Mouse (Mus musculus) right cerebral cortex, postnatal 36 days (tissue): ENCODE data around the gene Tbx10.
"Not testable (repeated sequence)": the region's sequence is repeated elsewhere in the genome, so short reads cannot be mapped to it uniquely, and the experiment has no call there.

Experiments
- DNase-seq, 2 experiments: peaks; one replicate each; pipeline ENCODE4 v3.0.0; 2022; ENCODE audit warnings: low spot score in 2 of 2, mixed read lengths in 1 of 2

Gene Tbx10

DNA sequence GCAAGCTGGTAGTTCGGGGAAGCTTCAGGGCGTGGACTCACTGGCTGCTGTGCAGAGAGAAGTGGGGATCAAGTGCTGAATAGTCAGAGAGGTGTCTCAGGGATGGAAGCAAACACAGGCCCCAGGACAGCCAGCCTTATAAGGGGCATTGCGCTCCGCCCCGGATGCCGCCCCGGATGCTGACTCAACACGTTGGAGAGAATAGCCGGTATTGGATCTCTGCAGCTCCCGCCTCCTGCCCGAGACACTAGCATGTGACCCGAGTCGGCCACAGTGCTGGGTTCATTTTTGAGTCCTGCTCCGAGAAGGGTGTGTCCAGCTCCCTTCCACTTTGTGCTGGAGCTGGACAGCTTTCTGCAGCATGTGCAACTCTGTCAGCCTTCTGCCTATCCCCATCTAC lies 49.6 kb downstream of the Tbx10 start:
- DNase-seq: no peak

- not testable (repeated sequence) for DNase-seq
Observed at GRCm38 (mm10) chr19:4044109-4044508, 51.6 kb downstream of the Tbx10 start.

GRCm38 (mm10) chr19:4045966-4046865 lies 53.7 kb downstream of the Tbx10 start, which contains the start of gene Gstp2:
Gene Gstp2, minus strand, starts transcription at chr19:4046023.
- DNase-seq: peak; percentile 76 to 79

DNA sequence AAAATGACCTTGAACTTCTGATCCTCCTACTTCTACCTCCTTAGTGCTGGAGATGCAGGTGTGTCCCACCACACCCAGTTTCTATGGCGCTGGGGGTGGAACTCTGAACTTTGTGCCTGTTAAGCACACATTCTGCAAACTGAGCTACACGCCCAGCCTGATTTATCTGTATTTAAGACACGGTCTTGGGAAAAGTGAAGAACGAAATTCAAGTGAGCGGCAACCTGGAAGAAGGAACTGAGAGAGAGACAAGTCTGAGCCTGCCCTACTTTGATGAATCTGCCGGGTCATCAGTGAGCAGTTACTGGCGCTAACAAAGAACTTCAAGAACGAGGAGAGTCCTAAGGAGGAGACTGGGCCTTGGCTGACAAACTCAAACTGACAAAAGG lies 54.3 kb downstream of the Tbx10 start:
- DNase-seq: no peak

- peak; percentile 34 to 41 for DNase-seq
Observed at GRCm38 (mm10) chr19:4047859-4048258, 55.3 kb downstream of the Tbx10 start.

GRCm38 (mm10) chr19:4049069-4049468 lies 56.5 kb downstream of the Tbx10 start:
- DNase-seq: not testable (repeated sequence)
